Mouse (Mus musculus): ENCODE results near the gene Stra6.
A peak's percentile ranks its signal among the peaks of the same experiment; 100 is the strongest.

Stra6 gene

GRCm38 (mm10) chr9:58051937-58052336 is 11.7 kb upstream of the Stra6 start:
- no peak for DNase-seq

GRCm38 (mm10) chr9:58053102-58053501 is 10.5 kb upstream of the Stra6 start:
- DNase-seq: peak; percentile 56

GRCm38 (mm10) chr9:58053544-58053943 is 10.0 kb upstream of the Stra6 start:
- no peak for DNase-seq

GRCm38 (mm10) chr9:58054032-58054431 is 9.6 kb upstream of the Stra6 start:
- no peak for DNase-seq

GRCm38 (mm10) chr9:58055666-58056065 is 7.9 kb upstream of the Stra6 start:
- DNase-seq: no peak

GRCm38 (mm10) chr9:58059920-58060319 is 3.7 kb upstream of the Stra6 start:
- no peak for DNase-seq

- DNase-seq: peak; percentile 50 to 53
Observed at GRCm38 (mm10) chr9:58060677-58061667, 2.6 kb upstream of the Stra6 start.

- DNase-seq: no peak
Observed at GRCm38 (mm10) chr9:58065532-58065931, 1.9 kb downstream of the Stra6 start.

- no peak for DNase-seq
Observed at GRCm38 (mm10) chr9:58065977-58066730, 2.6 kb downstream of the Stra6 start.

GRCm38 (mm10) chr9:58066731-58067095 is 3.1 kb downstream of the Stra6 start:
- no peak for DNase-seq

GRCm38 (mm10) chr9:58067546-58067945 is 4.0 kb downstream of the Stra6 start:
- no peak for DNase-seq

GRCm38 (mm10) chr9:58074561-58074960 is 11.0 kb downstream of the Stra6 start:
- DNase-seq: no peak

GRCm38 (mm10) chr9:58084586-58084985 is 21.0 kb downstream of the Stra6 start:
- DNase-seq: no peak

GRCm38 (mm10) chr9:58085074-58085473 is 21.5 kb downstream of the Stra6 start:
- DNase-seq: peak; percentile 1 to 4

GRCm38 (mm10) chr9:58086203-58086602 is 22.6 kb downstream of the Stra6 start:
- no peak for DNase-seq

GRCm38 (mm10) chr9:58086861-58087260 is 23.3 kb downstream of the Stra6 start:
- no peak for DNase-seq

GRCm38 (mm10) chr9:58087277-58087998 is 23.9 kb downstream of the Stra6 start:
- DNase-seq: no peak

- no peak for DNase-seq
Observed at GRCm38 (mm10) chr9:58091623-58092425, 28.2 kb downstream of the Stra6 start.

- DNase-seq: no peak
Observed at GRCm38 (mm10) chr9:58092581-58093269, 29.1 kb downstream of the Stra6 start.

- DNase-seq: no peak
Observed at GRCm38 (mm10) chr9:58093776-58094175, 30.2 kb downstream of the Stra6 start.

- no peak for DNase-seq
Observed at GRCm38 (mm10) chr9:58095977-58096376, 32.4 kb downstream of the Stra6 start.

All from B cell, adult 2 months (primary cell).